Mouse (Mus musculus): ENCODE data around the gene Tanc2.

The Tanc2 gene

DNA sequence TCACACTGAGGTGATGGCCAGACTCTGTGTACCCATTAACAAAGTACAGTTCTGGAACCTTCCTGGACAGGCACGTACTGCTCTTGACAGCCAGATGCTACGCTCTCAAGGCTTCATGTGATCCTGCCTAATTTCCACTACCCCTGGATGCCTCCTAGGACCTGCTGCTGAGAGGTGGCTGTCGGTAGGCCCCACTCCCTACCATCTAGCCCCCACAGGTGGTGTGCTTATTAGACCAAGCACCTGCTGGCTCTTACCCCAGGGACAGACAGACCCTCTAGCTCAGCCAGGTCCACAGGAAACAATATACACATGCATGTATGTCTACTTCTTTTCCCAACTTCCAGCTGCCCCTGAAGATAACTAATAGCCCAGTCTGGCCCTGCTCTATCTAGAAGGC lies 347.2 kb downstream of the Tanc2 start:
- in situ Hi-C loops (cut with MboI; ENCODE audit: low pct_unique_long_range_greater_than_20kb in 1 of 2, low sequenced_read_pairs in 2 of 2, unreplicated experiment in 1 of 2) = no loop called here

DNA sequence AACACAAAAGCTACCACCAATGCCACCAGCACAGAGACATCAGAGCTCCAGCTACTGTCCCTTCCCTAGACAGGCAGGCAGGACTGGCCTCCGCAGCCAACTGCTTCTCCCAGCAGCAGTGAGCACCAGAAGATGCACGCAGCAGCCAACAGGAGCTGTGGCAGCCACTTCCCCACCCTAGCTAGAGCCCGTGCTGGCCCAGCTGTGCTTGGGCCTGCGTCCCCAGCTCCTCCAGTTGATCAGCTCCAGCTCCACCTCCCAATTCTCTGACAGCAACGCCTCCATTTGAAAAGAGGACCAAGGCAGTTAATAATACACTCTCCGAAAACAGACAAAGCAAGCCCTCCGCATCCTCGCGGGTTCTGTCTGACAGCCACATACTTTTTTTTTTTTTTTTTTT lies 349.0 kb downstream of the Tanc2 start:
- in situ Hi-C loops (cut with MboI; ENCODE audit: low pct_unique_long_range_greater_than_20kb in 1 of 2, low sequenced_read_pairs in 2 of 2, unreplicated experiment in 1 of 2) = no loop called here

DNA sequence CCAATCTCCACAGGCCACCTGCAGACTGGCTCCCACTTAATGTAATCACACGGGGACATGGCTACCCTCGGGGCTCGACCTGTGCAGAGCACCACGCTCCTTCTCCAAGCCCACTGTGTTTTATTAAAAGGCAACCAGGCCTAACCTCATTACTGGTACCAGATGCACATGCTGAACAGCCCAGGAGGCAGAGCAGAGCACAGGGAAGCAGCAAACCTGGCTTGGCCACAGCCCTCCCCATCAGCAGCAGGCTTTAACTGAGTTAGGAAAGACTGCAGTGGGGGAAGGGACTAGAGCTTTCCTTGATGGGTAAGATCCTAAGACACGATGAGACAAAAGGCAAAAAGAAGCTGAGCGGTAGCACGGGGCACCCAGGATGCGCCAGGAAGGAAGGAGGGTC lies 352.2 kb downstream of the Tanc2 start:
- in situ Hi-C loops (cut with MboI; ENCODE audit: low pct_unique_long_range_greater_than_20kb in 1 of 2, low sequenced_read_pairs in 2 of 2, unreplicated experiment in 1 of 2) = no loop called here

DNA sequence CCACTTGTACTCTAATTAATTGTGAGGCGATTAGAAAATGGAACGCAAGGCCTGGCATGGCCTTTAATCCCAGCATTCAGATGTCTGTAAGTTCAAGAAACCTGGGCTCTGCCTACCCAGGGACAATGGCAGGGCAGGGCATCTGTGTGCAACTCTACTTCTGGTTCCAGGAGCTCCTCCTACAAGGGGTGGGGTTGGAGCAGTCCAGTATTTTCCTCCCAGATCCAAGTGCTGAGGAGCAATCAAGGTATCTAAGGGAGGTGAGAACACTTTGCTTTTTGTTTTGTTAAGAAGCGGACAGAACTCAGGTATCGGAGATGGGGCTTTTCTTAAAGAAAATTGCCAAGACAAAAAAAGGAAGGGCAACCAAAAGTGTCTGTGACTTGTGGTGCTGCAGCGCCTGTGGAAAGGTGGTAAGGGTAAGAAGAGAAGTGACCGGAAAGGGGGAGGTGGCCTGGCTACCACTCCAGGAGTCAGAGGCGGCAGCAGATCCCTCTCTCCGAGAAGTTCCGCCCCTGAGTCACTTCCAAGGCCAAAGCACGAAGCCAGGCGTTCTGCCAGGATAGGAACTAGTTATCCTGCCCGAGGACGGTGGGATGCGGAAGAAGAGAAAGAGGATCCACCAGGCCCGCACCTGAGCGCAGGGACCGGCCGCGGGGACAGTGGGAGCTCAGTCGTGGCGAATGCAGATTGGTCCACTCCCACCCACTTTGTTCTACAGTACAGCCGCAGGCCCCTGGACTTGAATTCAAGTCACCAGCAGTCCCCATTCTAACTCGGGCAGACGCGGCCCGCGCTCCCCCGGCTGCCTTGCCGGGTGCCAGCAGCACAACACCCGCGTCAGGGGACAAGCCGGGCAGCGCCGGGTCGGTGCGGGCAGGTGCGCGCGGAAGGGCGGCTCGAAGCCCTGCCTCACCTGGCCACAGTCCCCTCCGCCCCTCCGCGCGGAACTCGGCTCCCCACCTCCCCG lies 353.6 kb downstream of the Tanc2 start:
- in situ Hi-C loops (cut with MboI; ENCODE audit: low pct_unique_long_range_greater_than_20kb in 1 of 2, low sequenced_read_pairs in 2 of 2, unreplicated experiment in 1 of 2) = no loop called here

DNA sequence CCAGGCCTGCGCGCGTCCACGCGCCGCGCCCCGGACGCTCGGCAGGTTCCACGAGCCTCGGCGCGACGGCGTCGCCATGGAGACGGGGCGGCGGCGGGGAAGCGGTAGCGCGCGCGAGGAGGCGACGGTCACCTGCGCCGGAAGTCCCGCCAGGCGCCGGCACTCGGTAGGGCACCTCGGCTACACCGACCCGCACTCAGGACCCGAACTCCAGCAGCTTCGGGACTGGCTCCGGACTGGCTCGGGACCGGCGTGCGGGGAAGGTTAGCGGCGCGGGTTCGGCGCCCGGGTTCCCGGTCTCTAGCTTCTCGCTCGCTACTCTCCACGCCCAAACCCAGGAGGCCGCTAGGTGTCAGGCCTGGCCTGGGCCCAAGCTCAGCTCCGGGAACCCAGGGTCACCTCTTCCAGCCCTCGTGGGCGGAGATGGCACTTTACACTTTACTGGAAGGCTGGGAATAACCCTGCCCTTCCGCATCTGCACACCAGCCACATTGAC lies 354.4 kb downstream of the Tanc2 start:
- in situ Hi-C loops (cut with MboI; ENCODE audit: low pct_unique_long_range_greater_than_20kb in 1 of 2, low sequenced_read_pairs in 2 of 2, unreplicated experiment in 1 of 2) = no loop called here

DNA sequence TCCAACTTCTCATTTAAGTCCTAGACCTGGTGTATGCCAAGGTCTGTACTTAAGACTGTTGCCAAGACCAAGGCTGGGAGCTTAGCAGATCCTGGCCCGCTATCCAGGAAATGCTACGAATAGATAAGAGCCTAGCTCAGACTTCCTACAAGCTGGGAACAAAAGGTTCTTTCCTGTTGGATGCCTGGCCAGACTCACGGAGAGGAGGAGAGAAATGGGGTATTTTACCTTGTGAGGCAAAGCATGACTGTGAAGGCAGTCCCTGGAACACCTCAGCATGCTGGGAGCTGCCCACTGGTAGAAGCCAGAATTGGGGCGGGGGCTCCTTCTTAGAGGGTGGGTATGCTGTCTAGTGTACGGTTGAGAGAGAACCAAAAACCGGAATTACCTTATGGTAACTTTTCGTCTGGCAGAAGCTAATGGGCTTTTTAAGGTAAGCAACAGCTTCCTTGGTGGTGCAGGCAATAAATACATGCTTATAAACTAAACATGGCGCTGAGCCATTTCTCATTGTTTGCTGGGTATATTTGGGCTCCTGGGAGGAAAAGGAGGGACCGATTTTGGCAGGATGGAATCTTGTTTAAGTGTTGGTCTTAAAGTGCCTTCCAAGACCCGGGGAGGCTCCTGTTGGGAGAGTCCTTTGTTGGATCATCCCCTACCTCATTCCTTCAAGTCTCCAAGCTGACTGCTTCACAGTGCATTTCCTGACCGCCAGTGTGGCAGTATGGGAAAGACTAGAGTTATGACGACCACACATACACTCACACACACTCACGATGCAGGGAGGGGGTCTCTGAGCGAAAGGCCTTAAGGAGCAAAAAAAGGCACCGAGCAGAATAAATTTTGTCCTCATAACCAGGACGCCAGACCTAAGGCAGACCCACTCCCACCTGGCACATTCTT lies 355.2 kb downstream of the Tanc2 start:
- in situ Hi-C loops (cut with MboI; ENCODE audit: low pct_unique_long_range_greater_than_20kb in 1 of 2, low sequenced_read_pairs in 2 of 2, unreplicated experiment in 1 of 2) = no loop called here

DNA sequence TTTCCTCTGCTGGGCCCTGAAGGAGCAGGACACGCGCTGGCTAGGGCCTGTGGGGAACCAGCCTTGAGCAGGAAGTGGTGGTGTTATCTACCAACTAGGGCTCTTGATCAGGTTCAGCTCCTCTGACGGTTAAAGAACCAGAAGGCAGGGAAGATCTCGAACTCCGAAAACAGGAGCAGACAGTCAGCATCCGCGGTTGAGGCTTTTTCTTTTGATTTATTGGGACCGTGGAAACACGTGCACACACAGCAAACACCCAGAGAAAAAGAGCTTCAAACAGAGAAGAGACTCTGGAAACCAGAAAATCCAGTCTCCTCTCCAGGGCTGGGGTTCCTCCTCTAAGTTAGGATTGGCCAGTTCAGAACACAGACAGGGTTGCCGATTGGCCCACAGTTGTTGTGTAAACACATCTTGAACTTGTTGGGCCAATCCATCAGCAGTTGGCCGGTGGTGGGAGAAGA lies 356.9 kb downstream of the Tanc2 start:
- in situ Hi-C loops (cut with MboI; ENCODE audit: low pct_unique_long_range_greater_than_20kb in 1 of 2, low sequenced_read_pairs in 2 of 2, unreplicated experiment in 1 of 2) = no loop called here

DNA sequence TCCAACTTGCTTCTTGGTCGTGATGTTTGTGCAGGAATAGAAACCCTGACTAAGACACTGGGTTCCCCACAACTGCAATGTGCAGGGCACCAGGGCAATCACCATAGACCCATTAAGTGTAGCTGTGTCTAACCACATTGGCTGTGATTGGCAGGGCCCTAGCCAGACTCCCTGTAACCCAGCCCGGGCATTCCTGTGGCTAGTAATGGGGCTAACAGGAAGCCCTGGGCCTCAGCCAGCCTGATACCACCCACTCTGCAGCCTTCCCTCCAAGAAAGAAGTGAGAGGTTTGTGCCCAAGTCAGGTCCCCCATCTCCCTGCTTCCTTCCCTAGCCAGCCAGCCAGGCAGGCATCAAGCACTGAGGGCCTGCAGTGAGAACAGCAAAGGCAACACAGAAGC lies 358.5 kb downstream of the Tanc2 start:
- in situ Hi-C loops (cut with MboI; ENCODE audit: low pct_unique_long_range_greater_than_20kb in 1 of 2, low sequenced_read_pairs in 2 of 2, unreplicated experiment in 1 of 2) = no loop called here

DNA sequence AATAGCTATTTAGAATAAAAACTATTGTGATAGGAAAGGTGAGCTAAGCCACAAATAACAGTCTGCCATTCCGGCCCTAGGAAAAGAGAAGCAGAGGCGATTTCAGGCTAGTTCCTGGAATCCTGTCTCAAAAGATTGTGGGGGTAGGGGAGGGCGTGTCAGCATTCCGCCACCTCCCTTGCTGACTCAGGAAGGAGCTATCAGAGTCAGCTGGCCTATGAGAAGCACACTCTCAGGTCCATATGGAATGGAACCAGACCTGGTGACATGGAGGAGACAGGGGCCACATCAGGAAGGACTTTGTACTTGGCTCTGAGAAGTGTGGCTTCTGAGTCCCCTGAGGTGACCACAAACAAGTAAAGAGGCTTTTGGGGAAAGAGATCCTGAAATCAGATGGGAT lies 360.7 kb downstream of the Tanc2 start:
- in situ Hi-C loops (cut with MboI; ENCODE audit: low pct_unique_long_range_greater_than_20kb in 1 of 2, low sequenced_read_pairs in 2 of 2, unreplicated experiment in 1 of 2) = no loop called here

DNA sequence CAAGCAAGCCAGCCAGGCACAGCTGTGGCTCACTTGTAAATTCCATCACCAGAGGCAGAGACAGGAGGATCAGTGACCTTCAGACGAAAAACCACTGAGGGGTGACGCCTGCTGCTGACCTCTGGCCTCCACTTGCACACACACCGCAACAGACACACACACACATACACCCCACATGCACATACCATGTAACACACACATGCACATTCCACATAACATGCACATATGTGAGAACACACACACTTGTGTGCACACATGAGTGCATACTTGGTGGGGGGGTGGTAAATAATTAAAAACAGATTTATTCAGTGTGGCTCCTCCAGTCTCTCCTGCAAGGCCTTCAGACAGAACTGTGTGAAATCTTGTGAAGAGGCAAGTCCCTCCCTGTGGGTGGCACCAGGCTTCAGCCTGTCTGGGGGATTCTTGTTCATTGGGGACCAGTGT lies 361.8 kb downstream of the Tanc2 start:
- in situ Hi-C loops (cut with MboI; ENCODE audit: low pct_unique_long_range_greater_than_20kb in 1 of 2, low sequenced_read_pairs in 2 of 2, unreplicated experiment in 1 of 2) = no loop called here

DNA sequence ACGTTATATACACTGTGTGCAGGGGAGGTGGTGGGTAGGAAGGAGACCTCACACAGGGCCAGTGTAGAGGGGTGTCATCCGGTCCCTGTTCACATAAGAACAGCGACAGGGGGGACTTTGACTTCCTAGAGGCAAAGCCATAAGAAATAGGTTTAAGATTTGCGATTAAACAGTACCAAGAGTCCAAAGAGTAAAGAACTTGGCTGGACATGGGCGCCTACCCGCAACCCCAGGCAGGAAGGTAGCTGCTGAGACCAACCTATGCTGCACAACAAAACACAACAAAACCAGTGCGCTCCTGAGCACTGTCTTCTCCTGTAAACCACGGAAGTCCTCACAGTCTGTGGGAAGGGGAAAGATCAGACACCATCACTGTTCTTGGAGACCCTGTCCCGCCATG lies 362.3 kb downstream of the Tanc2 start:
- in situ Hi-C loops (cut with MboI; ENCODE audit: low pct_unique_long_range_greater_than_20kb in 1 of 2, low sequenced_read_pairs in 2 of 2, unreplicated experiment in 1 of 2) = no loop called here

DNA sequence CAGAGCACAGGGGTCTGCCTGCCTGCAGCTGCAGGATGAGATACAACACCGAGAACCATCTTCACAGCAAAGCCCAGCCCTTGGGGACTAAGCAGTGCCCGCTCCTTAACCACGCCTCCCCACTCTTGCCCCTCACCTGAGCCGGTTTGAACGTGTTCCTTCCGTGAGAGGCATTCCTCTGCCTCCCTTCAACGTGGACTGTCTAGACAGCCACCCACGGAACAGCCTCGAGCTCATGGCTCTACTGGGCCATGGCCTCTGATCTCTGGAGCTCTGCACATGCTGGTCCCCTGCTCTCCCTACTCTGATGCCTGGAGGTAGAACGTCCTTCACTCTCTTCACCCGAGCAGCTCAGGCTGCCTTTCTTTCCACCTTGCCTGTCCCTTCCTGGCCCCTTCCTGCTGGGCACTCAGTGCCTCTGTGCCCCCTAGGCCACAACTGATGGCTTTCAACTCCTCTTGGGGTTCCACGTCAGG lies 363.2 kb downstream of the Tanc2 start, which contains the start of gene Cyb561:
Gene Cyb561 (minus strand): TSS at position 426 of the 476 bp plus-strand sequence.
- in situ Hi-C loops (cut with MboI; ENCODE audit: low pct_unique_long_range_greater_than_20kb in 1 of 2, low sequenced_read_pairs in 2 of 2, unreplicated experiment in 1 of 2) = no loop called here

DNA sequence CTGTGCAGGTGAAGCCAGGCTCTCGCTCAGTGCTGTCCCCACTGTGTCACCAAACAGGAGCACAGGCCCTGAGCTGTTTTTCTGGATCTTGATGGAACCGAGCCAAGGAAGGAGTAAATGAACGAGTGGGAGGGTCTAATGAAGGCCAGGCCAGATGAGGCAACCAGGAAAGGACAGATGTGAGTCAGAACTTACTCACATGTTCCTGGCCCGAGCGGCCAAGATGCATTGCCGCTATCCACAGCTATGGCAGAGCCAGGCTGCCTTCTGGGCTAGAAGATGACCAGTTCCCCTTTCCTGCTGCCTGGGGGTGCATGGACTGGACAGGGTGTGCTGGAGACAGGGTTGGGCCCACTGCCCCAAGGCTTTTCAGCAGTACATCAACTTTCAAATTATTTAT lies 363.6 kb downstream of the Tanc2 start:
- in situ Hi-C loops (cut with MboI; ENCODE audit: low pct_unique_long_range_greater_than_20kb in 1 of 2, low sequenced_read_pairs in 2 of 2, unreplicated experiment in 1 of 2) = no loop called here

DNA sequence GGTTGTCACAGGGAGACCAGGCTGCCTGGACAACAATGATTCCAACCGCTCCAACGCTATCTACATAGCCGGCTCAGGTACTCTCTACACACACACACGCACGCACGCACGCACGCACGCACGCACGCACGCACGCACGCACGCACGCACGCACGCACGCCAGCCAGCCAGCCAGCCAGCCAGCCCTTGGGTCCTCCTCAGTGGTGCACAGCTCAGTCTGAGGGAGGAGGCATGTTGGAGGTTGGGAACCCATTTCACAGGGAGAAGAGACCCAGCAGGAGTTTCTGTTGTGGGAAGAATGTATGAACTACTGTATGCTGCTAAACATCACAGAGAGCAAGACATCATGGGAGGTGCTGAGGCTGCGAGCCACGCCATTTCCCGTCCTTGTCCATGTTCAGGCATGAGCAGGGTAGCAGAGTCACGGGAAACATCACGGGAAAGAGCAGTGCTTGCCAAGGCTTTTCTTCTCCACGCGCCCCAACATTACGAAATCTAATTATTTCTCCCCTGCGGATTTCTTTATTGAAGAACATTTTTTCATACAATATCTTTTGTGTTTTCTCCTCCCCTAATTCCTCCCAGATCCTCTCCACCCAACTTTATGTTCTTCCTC lies 366.1 kb downstream of the Tanc2 start:
- in situ Hi-C loops (cut with MboI; ENCODE audit: low pct_unique_long_range_greater_than_20kb in 1 of 2, low sequenced_read_pairs in 2 of 2, unreplicated experiment in 1 of 2) = no loop called here

DNA sequence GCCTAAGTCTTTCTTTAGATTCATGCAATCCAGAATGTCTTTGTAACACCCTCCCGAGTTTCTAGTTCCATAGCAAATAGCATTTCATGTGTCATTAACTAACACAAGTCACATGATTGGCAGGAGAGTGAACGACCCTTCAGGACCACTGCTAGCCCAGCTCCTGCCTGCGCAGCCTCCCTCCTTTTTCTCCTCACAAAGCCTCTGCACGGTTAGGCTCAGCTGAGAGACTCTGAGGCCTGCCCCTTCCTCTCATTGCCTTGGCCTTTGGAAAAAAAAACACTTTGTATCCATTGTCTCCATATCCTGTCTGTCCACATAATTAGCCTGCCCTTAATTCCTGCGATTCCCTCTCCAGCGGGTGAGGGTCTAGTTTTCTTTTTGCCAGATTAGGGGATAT lies 367.7 kb downstream of the Tanc2 start:
- in situ Hi-C loops (cut with MboI; ENCODE audit: low pct_unique_long_range_greater_than_20kb in 1 of 2, low sequenced_read_pairs in 2 of 2, unreplicated experiment in 1 of 2) = no loop called here

DNA sequence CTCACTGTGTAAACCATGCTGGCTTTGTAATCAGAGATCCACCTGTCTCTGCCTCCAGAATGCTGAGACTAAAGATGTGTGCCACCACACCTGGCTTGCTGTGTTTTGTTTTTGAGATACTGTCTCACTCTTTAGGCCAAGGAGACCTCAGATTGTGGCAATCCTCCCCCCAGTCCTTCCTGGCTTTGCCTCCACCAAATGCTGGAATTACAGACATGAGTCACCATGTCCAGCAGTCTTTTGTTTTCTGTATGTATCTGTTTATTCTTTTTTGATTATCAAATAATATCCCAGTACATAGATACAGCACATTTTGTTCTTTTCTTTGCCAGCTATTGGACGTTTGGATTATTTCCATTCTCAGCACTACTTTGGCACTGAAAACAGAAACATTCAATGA lies 368.8 kb downstream of the Tanc2 start:
- in situ Hi-C loops (cut with MboI; ENCODE audit: low pct_unique_long_range_greater_than_20kb in 1 of 2, low sequenced_read_pairs in 2 of 2, unreplicated experiment in 1 of 2) = no loop called here

DNA sequence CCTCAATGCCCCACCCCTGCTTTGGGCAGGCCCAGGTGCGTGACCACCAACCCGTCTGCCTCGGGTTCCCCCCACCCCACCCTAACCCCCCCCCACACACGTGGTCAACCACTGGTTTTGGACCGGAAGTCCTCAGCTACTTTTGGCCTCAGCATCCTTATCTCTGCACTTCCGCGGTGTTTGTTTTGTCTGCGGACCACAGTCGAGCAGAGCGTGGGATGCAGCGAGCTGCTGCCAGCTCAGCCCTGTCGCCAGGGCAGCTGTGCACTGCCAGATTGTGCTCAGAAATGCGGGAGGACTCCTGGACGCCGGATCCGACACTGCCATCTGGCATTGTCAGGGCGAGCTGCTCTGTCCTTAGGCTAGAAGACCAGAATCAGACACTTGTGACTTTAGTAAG lies 369.6 kb downstream of the Tanc2 start:
- in situ Hi-C loops (cut with MboI; ENCODE audit: low pct_unique_long_range_greater_than_20kb in 1 of 2, low sequenced_read_pairs in 2 of 2, unreplicated experiment in 1 of 2) = no loop called here

DNA sequence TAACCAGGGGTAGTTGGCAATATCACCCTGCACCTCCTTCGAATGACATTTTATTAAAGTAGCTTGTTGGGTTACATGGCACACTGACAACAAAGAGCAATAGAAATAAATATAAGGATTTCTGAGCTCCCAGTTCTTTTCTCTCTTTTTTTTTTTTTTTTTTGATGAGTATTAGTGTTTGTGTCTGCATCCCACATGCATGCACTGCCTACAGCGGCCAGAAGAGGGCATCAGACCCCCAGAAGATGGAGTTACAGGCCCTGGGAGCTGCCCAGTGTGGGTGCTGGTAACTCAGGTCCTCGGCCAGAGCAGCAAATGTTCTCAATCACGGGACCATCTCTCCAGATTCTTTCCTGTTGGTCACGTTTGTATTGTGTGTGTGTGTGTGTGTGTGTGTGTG lies 374.9 kb downstream of the Tanc2 start:
- in situ Hi-C loops (cut with MboI; ENCODE audit: low pct_unique_long_range_greater_than_20kb in 1 of 2, low sequenced_read_pairs in 2 of 2, unreplicated experiment in 1 of 2) = no loop called here

DNA sequence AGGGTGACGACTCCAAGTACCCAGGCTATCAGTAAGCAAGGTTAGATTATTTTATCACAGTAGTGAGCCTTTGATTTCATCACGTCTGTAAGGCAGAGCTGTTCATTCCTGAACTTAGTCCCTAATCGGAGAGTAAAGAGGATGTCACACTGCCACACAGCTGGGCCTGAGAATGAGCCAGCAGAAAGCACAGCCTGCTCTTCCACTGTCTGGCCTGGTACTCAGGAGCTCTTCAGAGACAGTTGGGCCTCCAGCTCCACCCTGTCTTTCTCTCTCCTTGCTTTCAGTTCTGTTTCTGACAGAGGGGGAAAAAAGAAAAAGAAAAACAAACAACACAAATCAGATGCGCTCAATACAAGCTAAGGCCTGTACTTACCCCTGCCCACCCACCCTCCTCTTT lies 376.5 kb downstream of the Tanc2 start:
- in situ Hi-C loops (cut with MboI; ENCODE audit: low pct_unique_long_range_greater_than_20kb in 1 of 2, low sequenced_read_pairs in 2 of 2, unreplicated experiment in 1 of 2) = no loop called here

All from mouse embryonic stem cell (cell line).